Mouse (Mus musculus): ENCODE results near the gene Gfra4.
"Not testable (repeated sequence)": the region's sequence is repeated elsewhere in the genome, so short reads cannot be mapped to it uniquely, and the experiment has no call there.

Gene Gfra4

GRCm38 (mm10) chr2:131046025-131046424 lies 3.1 kb upstream of the Gfra4 start:
- DNase-seq (ENCODE audit: low spot score), result no peak

DNA sequence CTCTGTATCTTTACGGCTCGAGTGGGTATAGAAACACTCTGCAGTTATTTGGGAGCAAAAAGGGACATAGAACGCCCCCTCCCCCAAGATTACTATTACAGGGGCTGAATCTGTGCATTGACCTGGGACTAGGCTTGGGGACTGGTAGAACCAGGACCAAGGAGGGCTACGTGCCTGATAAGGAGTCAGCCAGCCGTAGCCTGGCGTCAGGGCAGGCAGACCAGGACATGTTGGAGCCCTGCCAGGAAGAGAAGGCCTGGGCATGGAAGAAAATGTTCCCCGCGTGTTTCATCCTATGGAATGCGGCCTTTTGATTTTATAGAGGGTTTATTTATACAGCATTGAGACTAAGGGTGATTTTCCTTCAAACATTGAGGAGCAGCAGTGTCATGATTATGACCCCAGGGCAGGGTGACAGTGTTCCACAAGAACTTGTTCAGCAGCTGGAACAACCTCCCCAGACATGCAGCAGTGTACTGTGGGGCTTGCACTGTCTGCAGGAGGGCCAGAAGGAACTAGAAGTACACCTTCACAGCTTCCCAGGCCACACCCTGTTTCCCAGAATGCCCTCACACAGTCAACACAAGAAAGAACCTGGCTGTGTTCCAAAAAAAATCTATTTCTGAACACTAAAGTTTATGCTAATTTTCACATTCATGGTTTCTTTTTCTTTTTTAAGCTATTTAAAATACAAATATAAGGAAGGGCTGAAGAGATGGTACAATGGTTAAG lies 2.3 kb upstream of the Gfra4 start:
- DNase-seq (ENCODE audit: low spot score), result no peak

DNA sequence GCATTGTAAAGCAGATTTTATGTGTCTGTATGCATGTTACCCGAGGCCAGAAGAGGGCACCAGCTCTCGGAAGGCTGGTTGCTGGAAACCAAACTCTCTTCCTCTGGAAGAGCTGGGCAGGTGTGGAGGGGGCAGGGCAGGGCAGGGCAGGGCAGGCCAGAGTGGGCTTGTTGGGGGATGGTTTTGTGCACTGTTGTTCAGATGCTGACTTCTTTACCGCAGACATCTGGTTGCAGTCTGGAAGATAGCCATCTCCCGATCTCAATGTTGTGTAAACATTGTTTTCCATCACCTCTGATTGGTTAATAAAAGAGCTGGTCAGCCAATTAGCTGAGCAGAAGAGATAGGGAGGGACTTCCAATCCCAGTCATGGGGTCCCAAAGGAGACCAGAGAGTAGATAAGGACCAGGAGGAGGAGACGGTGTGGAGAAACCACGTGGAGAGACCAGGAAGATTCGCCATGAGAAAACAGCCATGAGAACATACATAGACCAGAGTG lies 1.5 kb upstream of the Gfra4 start:
- DNase-seq (ENCODE audit: low spot score), result no peak

DNA sequence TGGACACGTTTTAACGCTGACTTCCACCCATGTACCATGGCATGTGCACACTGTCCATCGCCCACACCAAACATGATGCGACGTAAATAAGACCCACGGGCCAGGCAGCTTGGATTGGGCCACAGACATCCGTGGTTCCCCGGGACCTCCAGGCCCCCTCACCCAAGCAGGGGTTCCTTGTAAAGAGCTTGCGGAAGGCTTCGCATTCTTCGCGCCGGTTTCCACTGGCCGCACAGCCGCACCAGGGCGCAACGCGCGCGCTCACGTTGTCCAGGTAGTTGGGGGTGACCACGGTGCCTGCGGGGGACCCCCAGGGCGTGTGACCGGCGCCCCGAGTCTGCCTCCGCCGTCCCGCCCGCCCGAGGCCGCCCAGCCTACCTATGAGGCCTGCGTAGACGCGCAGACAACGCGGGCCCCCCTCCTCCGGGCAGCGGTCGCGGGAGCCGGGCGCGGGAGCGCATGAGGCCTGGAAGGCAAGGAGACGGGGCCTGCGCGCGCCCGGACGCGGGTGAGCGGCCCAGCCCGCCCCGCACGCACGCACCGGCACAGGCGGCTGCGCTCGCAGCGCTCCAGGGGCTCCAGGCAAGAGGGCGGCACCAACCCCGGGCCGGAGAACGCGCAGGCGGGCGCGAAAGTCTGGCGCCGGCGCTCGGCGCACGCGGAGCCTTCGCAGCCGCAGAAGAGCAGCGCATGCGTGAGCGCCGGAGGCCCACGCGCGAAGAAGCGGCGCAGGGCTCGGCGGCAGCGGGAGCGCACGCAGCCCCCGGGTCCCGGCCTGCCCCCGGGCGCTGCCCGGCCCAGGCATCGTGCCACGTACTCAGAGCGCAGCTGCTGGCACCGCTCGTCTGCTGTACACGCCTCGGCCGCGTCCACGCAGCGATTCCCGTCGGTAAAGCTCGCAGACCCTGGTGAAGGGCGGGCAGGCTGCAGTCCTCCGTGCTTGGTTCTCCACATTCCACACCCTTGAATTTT lies 1.7 kb downstream of the Gfra4 start:
- no peak for DNase-seq (ENCODE audit: low spot score)

GRCm38 (mm10) chr2:131038675-131039074 lies 4.2 kb downstream of the Gfra4 start:
- no peak for DNase-seq (ENCODE audit: low spot score)

GRCm38 (mm10) chr2:131038197-131038596 lies 4.7 kb downstream of the Gfra4 start:
- no peak for DNase-seq (ENCODE audit: low spot score)

DNA sequence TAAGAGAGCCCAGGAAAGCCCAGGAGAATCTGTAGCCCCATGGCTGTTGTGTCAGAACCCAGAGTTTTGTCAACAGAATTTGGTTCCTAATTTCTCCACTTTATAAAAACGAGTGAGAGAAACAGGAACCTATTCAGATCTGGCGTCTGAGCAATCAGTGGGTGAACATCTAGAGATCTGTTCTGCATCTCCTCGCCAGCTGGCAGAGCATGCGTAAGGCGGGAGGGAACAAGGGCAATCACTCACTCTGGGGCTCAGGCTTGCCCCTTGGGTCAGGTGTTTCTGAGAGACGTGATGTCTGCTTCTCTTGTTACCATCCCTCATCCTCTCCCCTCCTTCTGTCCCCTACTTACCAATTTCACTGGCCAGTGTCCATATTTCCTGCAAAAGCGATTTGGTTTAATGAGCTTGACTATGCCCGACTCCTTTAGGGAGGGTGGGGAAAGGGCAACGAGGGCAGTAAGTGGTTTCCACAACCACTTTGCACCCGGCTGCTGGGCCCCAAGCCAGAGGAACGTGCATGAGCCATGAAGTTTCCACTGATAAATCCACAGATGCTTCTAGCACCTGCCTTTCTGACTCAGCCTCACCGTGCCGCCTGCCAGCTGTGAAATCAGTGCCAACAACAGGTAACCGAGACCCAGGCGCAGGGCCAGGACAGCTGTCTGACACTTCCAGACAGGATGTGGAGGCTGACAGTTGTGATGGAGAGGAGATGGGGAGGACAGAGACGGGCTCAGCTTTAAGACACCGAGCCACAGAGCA lies 5.5 kb downstream of the Gfra4 start:
- DNase-seq (ENCODE audit: low spot score), result peak; percentile 41

- no peak for DNase-seq (ENCODE audit: low spot score)
Observed at GRCm38 (mm10) chr2:131036757-131037156, 6.1 kb downstream of the Gfra4 start.

DNA sequence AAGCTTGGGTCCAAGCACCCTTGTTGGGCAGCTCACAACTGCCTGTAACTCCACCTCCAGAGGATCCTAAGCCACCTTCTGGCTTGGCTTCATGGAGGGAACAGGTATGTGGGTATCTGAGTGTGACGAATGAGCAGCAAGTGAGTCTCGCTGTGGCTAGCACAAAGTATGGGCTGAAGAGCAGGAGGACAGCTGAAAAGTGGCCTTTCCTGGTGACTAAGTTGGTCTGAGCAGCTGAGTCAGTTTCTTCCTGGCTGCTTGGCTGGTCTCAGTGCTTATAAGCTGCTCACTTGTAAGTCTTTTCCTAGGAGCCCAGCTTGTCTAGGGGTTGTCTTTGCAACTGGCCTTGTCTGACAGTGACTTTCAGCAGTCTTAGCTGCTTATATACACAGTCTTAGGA lies 6.5 kb downstream of the Gfra4 start:
- no peak for DNase-seq (ENCODE audit: low spot score)

DNA sequence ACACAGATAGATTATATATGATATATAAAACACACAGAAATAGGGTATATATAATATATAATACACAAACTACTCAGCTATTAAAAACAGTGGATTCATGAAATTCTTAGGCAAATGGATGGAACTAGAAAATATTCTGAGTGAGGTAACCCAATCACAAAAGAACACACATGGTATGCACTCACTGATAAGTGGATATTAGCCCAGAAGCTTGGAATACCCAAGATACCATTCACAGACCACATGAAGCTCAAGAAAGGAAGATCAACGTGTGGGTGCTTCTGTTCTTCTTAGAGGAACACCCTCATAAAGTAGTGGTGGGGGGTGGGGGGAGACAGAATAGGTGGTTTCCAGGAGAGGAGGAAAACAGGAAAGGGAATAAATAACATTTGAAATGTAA lies 11.5 kb downstream of the Gfra4 start:
- DNase-seq (ENCODE audit: low spot score), result not testable (repeated sequence)

- DNase-seq (ENCODE audit: low spot score), result no peak
Observed at GRCm38 (mm10) chr2:131030998-131031397, 11.9 kb downstream of the Gfra4 start.

GRCm38 (mm10) chr2:131030561-131030960 lies 12.3 kb downstream of the Gfra4 start:
- no peak for DNase-seq (ENCODE audit: low spot score)

DNA sequence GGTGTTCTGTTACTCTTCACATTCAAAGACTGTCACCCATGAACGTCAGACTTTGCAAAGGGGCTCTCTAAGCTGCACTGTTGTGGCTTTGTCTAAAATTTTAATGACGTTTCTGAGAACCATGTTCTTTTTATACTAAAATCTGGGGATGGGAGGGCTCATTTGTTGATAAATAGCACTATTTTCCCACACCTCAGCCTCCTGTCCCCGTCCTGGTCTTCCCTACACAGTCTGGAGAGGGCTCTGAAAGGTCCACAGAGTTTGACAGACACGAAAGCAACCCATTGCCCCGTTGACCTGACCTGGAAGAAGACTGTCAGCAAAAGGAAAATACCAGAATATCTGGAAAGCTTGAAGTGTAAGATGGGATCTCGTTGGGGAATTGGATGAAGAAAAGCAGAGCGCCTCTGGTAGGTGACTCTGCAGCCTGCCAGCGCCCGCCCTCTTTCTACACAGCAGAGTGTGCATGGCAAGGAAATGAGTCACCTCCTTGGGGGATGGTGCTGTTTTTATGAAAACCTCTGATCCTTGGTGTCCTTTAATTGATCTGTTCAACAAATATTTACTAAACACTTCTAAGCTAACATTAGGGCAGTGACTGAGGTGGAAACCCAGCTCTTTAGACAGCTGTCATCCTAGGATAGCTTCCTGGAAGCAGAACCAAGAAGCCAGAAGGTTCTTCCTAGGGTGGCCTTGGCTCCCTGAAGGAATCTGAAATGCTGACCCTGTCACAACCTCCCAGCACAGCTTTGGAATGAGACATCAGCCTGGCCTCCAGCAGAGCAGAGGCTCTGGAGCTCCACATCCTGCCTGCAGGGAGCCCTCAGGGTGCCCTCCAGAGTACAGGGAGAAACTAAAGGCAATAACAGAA lies 13.6 kb downstream of the Gfra4 start:
- no peak for DNase-seq (ENCODE audit: low spot score)

DNA sequence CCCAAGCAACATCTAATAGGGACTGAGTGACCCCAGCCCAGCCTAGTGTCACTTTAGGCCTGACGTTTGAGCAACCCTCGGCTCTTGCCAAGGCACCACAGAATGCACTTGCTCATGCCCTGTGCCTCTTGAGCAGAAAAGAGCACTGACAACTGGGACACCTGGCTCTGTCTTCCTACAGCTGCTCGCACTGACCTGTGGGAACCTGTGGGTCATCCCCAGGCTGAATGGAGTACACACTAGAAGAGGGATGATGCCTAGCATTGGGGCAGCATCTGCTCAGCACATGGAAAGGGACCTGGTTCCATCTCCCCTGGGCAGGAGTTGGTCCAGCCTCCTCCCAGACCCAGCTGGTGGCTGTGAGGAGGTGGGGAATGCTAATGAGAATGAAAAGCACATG lies 15.9 kb downstream of the Gfra4 start:
- DNase-seq (ENCODE audit: low spot score), result no peak

DNA sequence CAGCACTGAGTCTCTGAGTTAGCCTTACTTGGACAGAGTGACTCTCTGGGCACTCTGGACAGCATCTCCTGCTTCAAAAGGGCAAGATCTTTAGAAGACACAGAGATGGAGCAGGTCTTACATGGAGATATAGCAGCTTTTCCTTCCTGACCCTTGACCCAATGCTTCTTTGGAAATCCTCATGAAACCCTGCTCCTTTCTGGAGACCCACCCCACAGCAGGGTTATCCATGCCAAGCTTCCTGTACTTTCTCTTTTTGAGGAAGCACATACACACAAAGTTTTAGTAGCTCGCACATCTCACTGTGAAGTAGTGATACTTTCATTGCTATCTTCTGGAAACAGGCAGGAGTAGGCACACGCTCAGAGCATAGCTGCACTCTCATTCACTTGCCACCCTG lies 17.7 kb downstream of the Gfra4 start:
- DNase-seq (ENCODE audit: low spot score), result no peak

- no peak for DNase-seq (ENCODE audit: low spot score)
Observed at GRCm38 (mm10) chr2:131010566-131010965, 32.3 kb downstream of the Gfra4 start.

- DNase-seq (ENCODE audit: low spot score), result no peak
Observed at GRCm38 (mm10) chr2:131009123-131009522, 33.8 kb downstream of the Gfra4 start.

DNA sequence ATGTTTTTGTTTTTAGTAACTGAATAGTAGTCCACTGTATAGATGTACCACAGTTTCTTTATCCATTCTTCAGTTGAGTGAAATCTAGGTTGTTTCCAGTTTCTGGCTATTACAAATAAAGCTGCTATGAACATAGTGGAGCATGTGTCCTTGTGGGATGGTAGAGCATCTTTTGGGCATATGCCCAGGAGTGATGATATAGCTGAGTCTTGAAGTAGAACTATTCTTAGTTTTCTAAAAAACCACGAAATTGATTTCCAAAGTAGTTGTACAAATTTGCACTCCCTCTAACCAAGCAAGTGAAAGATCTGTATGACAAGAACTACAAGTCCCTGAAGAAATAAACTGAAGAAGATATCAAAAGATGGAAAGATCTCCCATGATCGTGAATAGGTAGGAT lies 50.1 kb downstream of the Gfra4 start:
- no peak for DNase-seq (ENCODE audit: low spot score)

Data from lung, postnatal 25 days (tissue).